Mouse (Mus musculus): Measurements from ENCODE around the gene Mrs2. TPM values are rescaled to one million over a fixed set of nuclear protein-coding genes. Genes with fewer than 3 reads are reported as not detected.
"Not testable (repeated sequence)": the region's sequence is repeated elsewhere in the genome, so short reads cannot be mapped to it uniquely, and the experiment has no call there.

Mrs2 gene
- polyA plus RNA-seq, 1 experiment from 2014 or later = 17.3 TPM

- ATAC-seq = no peak
- 85% methylated on average over 6 of the region's 6 CpGs for WGBS
Observed at GRCm38 (mm10) chr13:24989006-24989405, 31.2 kb downstream of the Mrs2 start.

DNA sequence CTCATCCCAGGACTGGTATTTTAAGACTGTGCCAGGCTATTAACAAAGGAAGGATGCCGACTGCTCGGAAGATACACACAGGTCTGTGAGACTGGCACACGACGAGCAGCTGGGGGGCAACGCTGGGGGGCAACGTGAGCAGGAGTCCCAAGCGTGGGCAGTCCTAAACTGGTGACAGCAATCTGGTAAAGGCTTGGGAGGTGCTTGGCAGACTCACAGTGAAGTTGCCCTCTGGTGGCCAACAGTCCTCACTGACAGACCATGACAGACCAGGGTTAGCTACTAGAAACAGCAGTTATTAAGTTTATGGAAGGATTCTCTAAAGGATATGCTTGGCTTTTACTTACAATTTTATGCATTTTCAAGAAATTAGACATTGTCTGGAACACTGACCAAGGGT, 31.8 kb downstream of the Mrs2 start:
- peaks cover 5% of the 10 kb centered on the region; the same call in 1 of the 2 replicates for H3K36me3 ChIP-seq (ENCODE audit: control insufficient read depth, insufficient read depth)
- H3K4me1 ChIP-seq (replicated peaks; ENCODE audit: control insufficient read depth, insufficient read depth, low read length) = no peaks in the 10 kb centered on the region
- no peak overlapping the region for H3K9ac ChIP-seq (replicated peaks; ENCODE audit: low read depth, low read length)
- WGBS = 35% methylated on average over 7 of the region's 7 CpGs
- no peak overlapping the region for H3K4me2 ChIP-seq (ENCODE audit: low read length)
- ATAC-seq = peak; percentile 77
- H3K27ac ChIP-seq (ENCODE audit: low read length) = no peak overlapping the region
- no peaks in the 10 kb centered on the region for H3K27me3 ChIP-seq (replicated peaks; ENCODE audit: control insufficient read depth, insufficient read depth, low read length)
- H3K9me3 ChIP-seq (ENCODE audit: control insufficient read depth, low read length) = no peaks in the 10 kb centered on the region
- H3K4me3 ChIP-seq (replicated peaks; ENCODE audit: low read length) = no peak overlapping the region

More at GRCm38 (mm10) chr13:24989006-24989405, 31.2 kb downstream of the Mrs2 start:
- no peaks in the 10 kb centered on the region for H3K4me1 ChIP-seq (replicated peaks; ENCODE audit: control insufficient read depth, insufficient read depth, low read length)
- H3K36me3 ChIP-seq (ENCODE audit: control insufficient read depth, insufficient read depth) = peaks cover 5% of the 10 kb centered on the region; the same call in 1 of the 2 replicates
- H3K9ac ChIP-seq (replicated peaks; ENCODE audit: low read depth, low read length) = no peak overlapping the region
- H3K4me2 ChIP-seq (ENCODE audit: low read length) = no peak overlapping the region
- no peak overlapping the region for H3K4me3 ChIP-seq (replicated peaks; ENCODE audit: low read length)
- H3K27me3 ChIP-seq (replicated peaks; ENCODE audit: control insufficient read depth, insufficient read depth, low read length) = no peaks in the 10 kb centered on the region
- H3K27ac ChIP-seq (ENCODE audit: low read length) = no peak overlapping the region
- no peaks in the 10 kb centered on the region for H3K9me3 ChIP-seq (ENCODE audit: control insufficient read depth, low read length)

DNA sequence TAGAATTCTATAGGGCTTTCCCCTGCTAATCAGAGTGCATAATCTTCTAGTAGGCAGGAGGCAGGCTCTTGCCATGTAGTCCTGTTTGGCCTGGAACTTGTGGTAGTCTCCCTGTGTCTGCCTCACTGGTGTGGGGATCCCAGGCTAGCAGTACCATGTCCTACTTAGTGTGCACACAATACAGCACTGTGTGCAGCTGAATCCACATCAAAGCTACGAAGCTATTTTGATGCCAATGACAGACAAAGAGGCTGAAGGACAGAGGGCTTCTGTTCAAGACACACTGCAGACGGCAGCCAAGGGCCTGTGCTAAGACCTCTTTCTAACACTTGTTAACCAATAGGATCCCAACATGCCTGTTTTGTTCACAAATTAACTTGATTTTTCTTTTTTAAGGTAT, 34.7 kb downstream of the Mrs2 start:
- Histone ChIP-seq H3K4me2 (ENCODE audit: low read length) (no peak overlapping the region), H3K27me3 (replicated peaks; ENCODE audit: control insufficient read depth, insufficient read depth, low read length) (no peaks in the 10 kb centered on the region), H3K27ac (ENCODE audit: low read length) (no peak overlapping the region), H3K4me3 (replicated peaks; ENCODE audit: low read length) (no peak overlapping the region), H3K4me1 (replicated peaks; ENCODE audit: control insufficient read depth, insufficient read depth, low read length) (no peaks in the 10 kb centered on the region), H3K36me3 (ENCODE audit: control insufficient read depth, insufficient read depth) (0 out of 2 replicates have a peak, but pooled peaks cover 2% of the 10 kb centered on the region), H3K9me3 (ENCODE audit: control insufficient read depth, low read length) (no peaks in the 10 kb centered on the region), H3K9ac (replicated peaks; ENCODE audit: low read depth, low read length) (no peak overlapping the region)
- WGBS = 30% methylated on average over 2 of the region's 2 CpGs
- peak; percentile 67 for ATAC-seq

DNA sequence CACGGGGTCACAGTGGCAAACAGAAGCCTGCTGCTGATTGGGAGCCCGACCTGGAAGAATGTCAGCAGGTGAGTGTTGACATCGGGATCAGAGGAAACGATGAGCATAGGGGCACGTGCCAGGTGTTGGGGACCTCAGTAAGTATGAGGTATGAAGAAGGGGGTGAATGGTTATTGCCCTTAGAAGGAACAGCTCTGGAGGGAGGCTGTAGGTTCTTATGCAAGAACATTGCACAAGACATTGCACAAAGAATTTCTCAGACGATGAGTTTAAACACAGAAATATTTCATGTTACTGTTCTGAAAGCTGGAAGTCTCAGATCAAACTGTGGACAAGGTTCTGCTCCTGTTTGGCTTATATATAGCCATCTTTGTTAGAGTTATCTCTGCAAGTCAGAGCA, 39.1 kb downstream of the Mrs2 start:
- 88% methylated on average over 6 of the region's 6 CpGs for WGBS
- Histone ChIP-seq H3K4me2 (ENCODE audit: low read length) (no peak overlapping the region), H3K9ac (replicated peaks; ENCODE audit: low read depth, low read length) (no peak overlapping the region), H3K4me1 (replicated peaks; ENCODE audit: control insufficient read depth, insufficient read depth, low read length) (no peaks in the 10 kb centered on the region), H3K27me3 (replicated peaks; ENCODE audit: control insufficient read depth, insufficient read depth, low read length) (no peaks in the 10 kb centered on the region), H3K36me3 (ENCODE audit: control insufficient read depth, insufficient read depth) (no peaks in the 10 kb centered on the region), H3K27ac (ENCODE audit: low read length) (no peak overlapping the region), H3K4me3 (replicated peaks; ENCODE audit: low read length) (no peak overlapping the region), H3K9me3 (ENCODE audit: control insufficient read depth, low read length) (no peaks in the 10 kb centered on the region)
- no peak for ATAC-seq

DNA sequence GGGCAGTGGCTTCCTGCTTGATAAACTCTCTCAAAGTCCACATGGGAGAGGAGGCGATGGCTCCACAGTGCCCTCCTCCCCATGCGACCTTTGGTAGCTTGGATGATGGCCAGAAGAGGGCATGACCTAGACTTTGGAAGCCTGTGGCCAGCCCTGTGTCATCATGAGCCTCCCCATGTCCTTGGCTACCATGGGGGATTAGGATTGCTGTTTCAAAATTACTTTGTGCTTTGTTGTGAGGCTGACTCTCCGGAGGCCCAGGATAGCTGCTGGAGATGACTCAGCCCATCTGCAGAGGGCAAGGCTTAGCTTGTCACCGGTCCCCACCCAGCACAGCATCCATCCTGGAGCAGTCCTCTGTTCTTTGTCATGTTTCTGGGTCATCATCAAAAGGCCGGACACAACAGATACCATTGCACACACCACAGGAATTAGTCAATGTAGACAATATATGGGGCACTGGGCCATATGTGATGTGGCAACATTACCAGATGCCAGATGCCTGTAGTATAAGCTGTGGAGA, 42.3 kb downstream of the Mrs2 start:
- 89% methylated on average over 5 of the region's 5 CpGs for WGBS
- ATAC-seq = no peak
- Histone ChIP-seq H3K27ac (ENCODE audit: low read length) (no peak overlapping the region), H3K9me3 (ENCODE audit: control insufficient read depth, low read length) (no peaks in the 10 kb centered on the region), H3K4me2 (ENCODE audit: low read length) (no peak overlapping the region), H3K36me3 (ENCODE audit: control insufficient read depth, insufficient read depth) (no peaks in the 10 kb centered on the region), H3K4me1 (replicated peaks; ENCODE audit: control insufficient read depth, insufficient read depth, low read length) (no peaks in the 10 kb centered on the region), H3K9ac (replicated peaks; ENCODE audit: low read depth, low read length) (no peak overlapping the region), H3K4me3 (replicated peaks; ENCODE audit: low read length) (no peak overlapping the region), H3K27me3 (replicated peaks; ENCODE audit: control insufficient read depth, insufficient read depth, low read length) (no peaks in the 10 kb centered on the region)

DNA sequence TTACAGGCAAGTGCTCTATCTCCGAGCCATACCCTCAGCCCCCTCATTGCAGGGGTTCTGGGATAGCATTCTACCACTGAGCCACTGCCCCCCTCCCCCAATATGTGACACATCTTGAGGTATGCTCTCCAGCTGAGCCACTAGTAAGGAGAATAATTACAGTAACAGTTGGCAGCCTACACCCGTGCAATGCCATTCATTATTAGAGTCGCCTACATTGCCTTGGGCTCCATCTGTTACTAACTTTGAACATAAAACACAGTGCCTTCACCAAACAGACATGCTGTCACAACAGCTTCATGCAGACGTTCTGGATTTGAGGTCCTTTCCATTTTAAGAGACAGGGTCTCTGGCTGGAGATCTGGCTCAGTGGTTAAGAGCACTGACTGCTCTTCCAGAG, 43.8 kb downstream of the Mrs2 start:
- H3K9me3 ChIP-seq (ENCODE audit: control insufficient read depth, low read length) = no peaks in the 10 kb centered on the region
- no peak overlapping the region for H3K4me2 ChIP-seq (ENCODE audit: low read length)
- WGBS = 45% methylated on average over 4 of the region's 4 CpGs

GRCm38 (mm10) chr13:24971776-24972175, 48.4 kb downstream of the Mrs2 start:
- ATAC-seq; H3K27ac ChIP-seq (ENCODE audit: low read length); H3K4me2 ChIP-seq (ENCODE audit: low read length); H3K27me3 ChIP-seq (replicated peaks; ENCODE audit: control insufficient read depth, insufficient read depth, low read length); H3K4me3 ChIP-seq (replicated peaks; ENCODE audit: low read length); H3K4me1 ChIP-seq (replicated peaks; ENCODE audit: control insufficient read depth, insufficient read depth, low read length); H3K36me3 ChIP-seq (ENCODE audit: control insufficient read depth, insufficient read depth); H3K9me3 ChIP-seq (ENCODE audit: control insufficient read depth, low read length); H3K9ac ChIP-seq (replicated peaks; ENCODE audit: low read depth, low read length): not testable (repeated sequence)
- 87% methylated on average over 3 of the region's 3 CpGs for WGBS

More for the DNA sequence above, 43.8 kb downstream of the Mrs2 start:
- H3K4me1 ChIP-seq (replicated peaks; ENCODE audit: control insufficient read depth, insufficient read depth, low read length) = no peaks in the 10 kb centered on the region
- H3K27ac ChIP-seq (ENCODE audit: low read length) = no peak overlapping the region
- ATAC-seq = peak; percentile 85
- no peak overlapping the region for H3K9ac ChIP-seq (replicated peaks; ENCODE audit: low read depth, low read length)
- no peak overlapping the region for H3K4me3 ChIP-seq (replicated peaks; ENCODE audit: low read length)
- H3K27me3 ChIP-seq (replicated peaks; ENCODE audit: control insufficient read depth, insufficient read depth, low read length) = no peaks in the 10 kb centered on the region
- H3K36me3 ChIP-seq (ENCODE audit: control insufficient read depth, insufficient read depth) = no peaks in the 10 kb centered on the region

- Histone ChIP-seq H3K4me2 (ENCODE audit: low read length) (peak overlapping the region; percentile 46), H3K9me3 (ENCODE audit: control insufficient read depth, low read length) (no peaks in the 10 kb centered on the region), H3K4me1 (replicated peaks; ENCODE audit: control insufficient read depth, insufficient read depth, low read length) (no peaks in the 10 kb centered on the region; the same call in 1 of the 2 replicates), H3K36me3 (ENCODE audit: control insufficient read depth, insufficient read depth) (no peaks in the 10 kb centered on the region), H3K27me3 (replicated peaks; ENCODE audit: control insufficient read depth, insufficient read depth, low read length) (no peaks in the 10 kb centered on the region), H3K27ac (ENCODE audit: low read length) (no peak overlapping the region), H3K9ac (replicated peaks; ENCODE audit: low read depth, low read length) (0 out of 2 replicates have a peak overlapping the region, but pooled peaks have one; percentile 9), H3K4me3 (replicated peaks; ENCODE audit: low read length) (peak overlapping the region; percentile 24)
- peak; percentile 61 for ATAC-seq
- 41% methylated on average over 5 of the region's 5 CpGs for WGBS
Observed at GRCm38 (mm10) chr13:24965846-24966201, 54.4 kb downstream of the Mrs2 start.

- H3K4me3 ChIP-seq (replicated peaks; ENCODE audit: low read length) = peak overlapping the region; percentile 24
- H3K4me2 ChIP-seq (ENCODE audit: low read length) = peak overlapping the region; percentile 46
- no peaks in the 10 kb centered on the region for H3K27me3 ChIP-seq (replicated peaks; ENCODE audit: control insufficient read depth, insufficient read depth, low read length)
- H3K9me3 ChIP-seq (ENCODE audit: control insufficient read depth, low read length) = no peaks in the 10 kb centered on the region
- peak; percentile 58 for ATAC-seq
- no peaks in the 10 kb centered on the region; the same call in 1 of the 2 replicates for H3K4me1 ChIP-seq (replicated peaks; ENCODE audit: control insufficient read depth, insufficient read depth, low read length)
- WGBS = 20% methylated on average over 15 of the region's 15 CpGs
- no peak overlapping the region for H3K27ac ChIP-seq (ENCODE audit: low read length)
- H3K36me3 ChIP-seq (ENCODE audit: control insufficient read depth, insufficient read depth) = no peaks in the 10 kb centered on the region
- H3K9ac ChIP-seq (replicated peaks; ENCODE audit: low read depth, low read length) = peak overlapping the region; percentile 25; the same call in 1 of the 2 replicates
Observed at GRCm38 (mm10) chr13:24965130-24965845, 54.9 kb downstream of the Mrs2 start.

Measured in forebrain, embryonic 16.5 days (tissue).